Mouse (Mus musculus) cerebellum, adult 2 months (tissue): Measurements from ENCODE around the gene Fosl1.
"Not testable (repeated sequence)": the region's sequence is repeated elsewhere in the genome, so short reads cannot be mapped to it uniquely, and the experiment has no call there.

Experiments
- CTCF ChIP-seq: fragments of 200-500 bp; IDR thresholded peaks from 2 replicates; pipeline ENCODE4 v1.5.1; 2011; ENCODE audit warnings: low read depth, mild to moderate bottlenecking, control low read depth, low read length, moderate library complexity, borderline replicate concordance; ENCODE audit not compliant: insufficient read depth
- POLR2A ChIP-seq: fragments of 200-500 bp; IDR thresholded peaks from 2 replicates; pipeline ENCODE4 v1.6.1; 2011; ENCODE audit warnings: low read length, control low read depth, borderline replicate concordance; ENCODE audit not compliant: insufficient read depth

DNA sequence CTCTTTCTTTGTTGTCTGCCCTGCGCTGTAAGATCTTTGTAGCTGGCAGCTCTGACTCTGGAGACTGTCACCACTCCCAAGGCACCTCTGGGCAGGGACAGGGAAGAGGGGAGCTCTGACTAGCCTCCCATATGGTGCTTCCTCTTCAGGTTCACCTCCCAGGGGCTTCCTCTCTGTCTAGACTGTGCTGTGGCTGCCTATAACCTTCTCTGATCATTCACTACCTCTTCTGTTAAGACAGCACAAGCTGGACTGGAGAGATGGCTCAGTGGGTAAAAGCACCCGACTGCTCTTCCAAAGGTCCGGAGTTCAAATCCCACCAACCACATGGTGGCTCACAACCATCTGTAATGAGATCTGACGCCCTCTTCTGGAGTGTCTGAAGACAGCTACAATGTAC is 46.3 kb upstream of the Fosl1 start:
- TF ChIP-seq POLR2A, CTCF: not testable (repeated sequence)
